Mouse (Mus musculus): ENCODE data around the gene Tnpo3. TPM values are rescaled to one million over a fixed set of nuclear protein-coding genes. Genes with fewer than 3 reads are reported as not detected.
A peak's percentile ranks its signal among the peaks of the same experiment; 100 is the strongest.

Gene Tnpo3
- polyA plus RNA-seq, 1 experiment from 2014 or later, result 127 TPM

GRCm38 (mm10) chr6:29530050-29530449 lies 79.6 kb downstream of the Tnpo3 start:
- 59% methylated on average over 4 of the region's 4 CpGs for WGBS
- no peak overlapping the region for H3K27ac ChIP-seq
- H3K27me3 ChIP-seq (ENCODE audit: poor library complexity, severe bottlenecking), result peaks cover 72% of the 10 kb centered on the region
- H3K36me3 ChIP-seq (replicated peaks), result no peaks in the 10 kb centered on the region
- DNase-seq (ENCODE audit: extremely low spot score, low spot score), result no peak
- H3K4me1 ChIP-seq, result peaks cover 30% of the 10 kb centered on the region
- peaks cover 3% of the 10 kb centered on the region; the same call in 1 of the 2 replicates for H3K9me3 ChIP-seq
- H3K4me3 ChIP-seq, result no peak overlapping the region

GRCm38 (mm10) chr6:29529444-29529820 lies 80.3 kb downstream of the Tnpo3 start:
- peaks cover 78% of the 10 kb centered on the region for H3K27me3 ChIP-seq (ENCODE audit: poor library complexity, severe bottlenecking)
- no peak for DNase-seq (ENCODE audit: extremely low spot score, low spot score)
- H3K9me3 ChIP-seq, result peaks cover 3% of the 10 kb centered on the region; the same call in 1 of the 2 replicates
- peaks cover 30% of the 10 kb centered on the region for H3K4me1 ChIP-seq
- H3K27ac ChIP-seq, result no peak overlapping the region
- no peak overlapping the region for H3K4me3 ChIP-seq
- H3K36me3 ChIP-seq (replicated peaks), result no peaks in the 10 kb centered on the region
- WGBS, result 37% methylated on average over 2 of the region's 2 CpGs

- H3K27me3 ChIP-seq (ENCODE audit: poor library complexity, severe bottlenecking), result peaks cover 84% of the 10 kb centered on the region
- 33% methylated on average over 13 of the region's 13 CpGs for WGBS
Observed at GRCm38 (mm10) chr6:29528561-29529443, 80.9 kb downstream of the Tnpo3 start.

GRCm38 (mm10) chr6:29528165-29528505 lies 81.6 kb downstream of the Tnpo3 start:
- DNase-seq (ENCODE audit: extremely low spot score, low spot score), result no peak
- Histone ChIP-seq H3K36me3 (replicated peaks) (no peaks in the 10 kb centered on the region), H3K27me3 (ENCODE audit: poor library complexity, severe bottlenecking) (peaks cover 91% of the 10 kb centered on the region), H3K4me1 (peaks cover 30% of the 10 kb centered on the region), H3K4me3 (peak overlapping the region; percentile 63; the same call in 1 of the 2 replicates), H3K27ac (no peak overlapping the region), H3K9me3 (peaks cover 3% of the 10 kb centered on the region; the same call in 1 of the 2 replicates)
- WGBS, result 11% methylated on average over 8 of the region's 8 CpGs

More at GRCm38 (mm10) chr6:29528561-29529443, 80.9 kb downstream of the Tnpo3 start:
- H3K4me1 ChIP-seq, result peaks cover 30% of the 10 kb centered on the region
- peaks cover 3% of the 10 kb centered on the region; the same call in 1 of the 2 replicates for H3K9me3 ChIP-seq
- no peak overlapping the region for H3K27ac ChIP-seq
- H3K36me3 ChIP-seq (replicated peaks), result no peaks in the 10 kb centered on the region
- no peak overlapping the region for H3K4me3 ChIP-seq
- DNase-seq (ENCODE audit: extremely low spot score, low spot score), result no peak

GRCm38 (mm10) chr6:29527361-29528164 lies 82.1 kb downstream of the Tnpo3 start:
- peaks cover 30% of the 10 kb centered on the region for H3K4me1 ChIP-seq
- peaks cover 97% of the 10 kb centered on the region for H3K27me3 ChIP-seq (ENCODE audit: poor library complexity, severe bottlenecking)
- H3K4me3 ChIP-seq, result peak overlapping the region; percentile 63
- 6% methylated on average over 34 of the region's 34 CpGs for WGBS
- H3K27ac ChIP-seq, result no peak overlapping the region
- H3K9me3 ChIP-seq, result peaks cover 3% of the 10 kb centered on the region; the same call in 1 of the 2 replicates
- peak; percentile 33 for DNase-seq (ENCODE audit: extremely low spot score, low spot score)
- H3K36me3 ChIP-seq (replicated peaks), result no peaks in the 10 kb centered on the region

- peak; percentile 49 for DNase-seq (ENCODE audit: extremely low spot score, low spot score)
- H3K36me3 ChIP-seq (replicated peaks), result no peaks in the 10 kb centered on the region
- H3K27me3 ChIP-seq (ENCODE audit: poor library complexity, severe bottlenecking), result peaks cover 95% of the 10 kb centered on the region
- peaks cover 3% of the 10 kb centered on the region; the same call in 1 of the 2 replicates for H3K9me3 ChIP-seq
- H3K27ac ChIP-seq, result peak within 1 kb of the TSS; percentile 62
- peaks cover 30% of the 10 kb centered on the region for H3K4me1 ChIP-seq
- under 1% methylated on average over 96 of the region's 96 CpGs for WGBS
- peak within 1 kb of the TSS; percentile 63 for H3K4me3 ChIP-seq
Observed at GRCm38 (mm10) chr6:29526281-29527251, 83.1 kb downstream of the Tnpo3 start, which contains the start of gene Irf5. Irf5 (plus strand) TSS chr6:29526625.

GRCm38 (mm10) chr6:29525256-29525655 lies 84.4 kb downstream of the Tnpo3 start:
- DNase-seq (ENCODE audit: extremely low spot score, low spot score), result no peak
- Histone ChIP-seq H3K27me3 (ENCODE audit: poor library complexity, severe bottlenecking) (peaks cover 86% of the 10 kb centered on the region), H3K36me3 (replicated peaks) (no peaks in the 10 kb centered on the region), H3K4me1 (peaks cover 30% of the 10 kb centered on the region), H3K27ac (no peak overlapping the region), H3K9me3 (peaks cover 3% of the 10 kb centered on the region; the same call in 1 of the 2 replicates), H3K4me3 (no peak overlapping the region)
- 69% methylated on average over 6 of the region's 6 CpGs for WGBS

GRCm38 (mm10) chr6:29524034-29524489 lies 85.6 kb downstream of the Tnpo3 start:
- H3K27me3 ChIP-seq (ENCODE audit: poor library complexity, severe bottlenecking), result peaks cover 75% of the 10 kb centered on the region

GRCm38 (mm10) chr6:29523301-29524033 lies 86.2 kb downstream of the Tnpo3 start:
- Histone ChIP-seq H3K27me3 (ENCODE audit: poor library complexity, severe bottlenecking) (peaks cover 69% of the 10 kb centered on the region), H3K4me3 (no peak overlapping the region), H3K27ac (no peak overlapping the region), H3K36me3 (replicated peaks) (no peaks in the 10 kb centered on the region), H3K9me3 (peaks cover 3% of the 10 kb centered on the region; the same call in 1 of the 2 replicates), H3K4me1 (peaks cover 23% of the 10 kb centered on the region)
- WGBS, result 69% methylated on average over 12 of the region's 12 CpGs
- no peak for DNase-seq (ENCODE audit: extremely low spot score, low spot score)

More at GRCm38 (mm10) chr6:29524034-29524489, 85.6 kb downstream of the Tnpo3 start:
- Histone ChIP-seq H3K27ac (no peak overlapping the region), H3K36me3 (replicated peaks) (no peaks in the 10 kb centered on the region), H3K9me3 (peaks cover 3% of the 10 kb centered on the region; the same call in 1 of the 2 replicates), H3K4me1 (peaks cover 24% of the 10 kb centered on the region), H3K4me3 (no peak overlapping the region)
- WGBS, result 76% methylated on average over 6 of the region's 6 CpGs
- DNase-seq (ENCODE audit: extremely low spot score, low spot score), result no peak

GRCm38 (mm10) chr6:29522626-29523300 lies 86.9 kb downstream of the Tnpo3 start:
- Histone ChIP-seq H3K4me3 (no peak overlapping the region), H3K4me1 (peaks cover 19% of the 10 kb centered on the region), H3K27ac (no peak overlapping the region), H3K36me3 (replicated peaks) (no peaks in the 10 kb centered on the region), H3K9me3 (peaks cover 3% of the 10 kb centered on the region; the same call in 1 of the 2 replicates), H3K27me3 (ENCODE audit: poor library complexity, severe bottlenecking) (peaks cover 68% of the 10 kb centered on the region)
- no peak for DNase-seq (ENCODE audit: extremely low spot score, low spot score)
- WGBS, result 84% methylated on average over 6 of the region's 6 CpGs

GRCm38 (mm10) chr6:29517139-29517538 lies 92.5 kb downstream of the Tnpo3 start:
- Histone ChIP-seq H3K4me3 (no peak overlapping the region; the same call in 1 of the 2 replicates), H3K9me3 (no peaks in the 10 kb centered on the region), H3K4me1 (peaks cover 31% of the 10 kb centered on the region), H3K27ac (no peak overlapping the region), H3K27me3 (ENCODE audit: poor library complexity, severe bottlenecking) (peaks cover 58% of the 10 kb centered on the region), H3K36me3 (replicated peaks) (no peaks in the 10 kb centered on the region)
- DNase-seq (ENCODE audit: extremely low spot score, low spot score), result peak; percentile 74
- WGBS, result 12% methylated on average over 5 of the region's 5 CpGs
